Mouse (Mus musculus) embryonic facial prominence, embryonic 11.5 days (tissue): ENCODE measurements around the gene Rbpms2. TPM values are rescaled to one million over a fixed set of nuclear protein-coding genes. Genes with fewer than 3 reads are reported as not detected.

Experiments
- ATAC-seq: fragments of 200-750 bp; cut with Nextera tagmentation; replicated peaks from 2 replicates; pipeline ENCODE4 v1.8.0; 2017; ENCODE audit warnings: low read depth; ENCODE audit not compliant: insufficient number of reproducible peaks, low FRiP score, low TSS enrichment
- DNase-seq: peaks from one replicate; pipeline ENCODE4 v3.0.0-alpha.2; 2015; ENCODE audit warnings: low spot score
- H3K27ac ChIP-seq: fragments of 300-500 bp; sonication (generic); replicated peaks from 2 replicates; pipeline ENCODE4 v1.5.1; 2014; ENCODE audit warnings: mild to moderate bottlenecking, low read depth, low read length, control low read depth
- H3K27me3 ChIP-seq: fragments of 300-500 bp; sonication (generic); 2 replicates; pipeline ENCODE4 v1.6.1; 2014; ENCODE audit warnings: mild to moderate bottlenecking, low read length, moderate library complexity, mixed read lengths; ENCODE audit not compliant: control insufficient read depth, insufficient read depth
- H3K36me3 ChIP-seq: fragments of 300-500 bp; sonication (generic); replicated peaks from 2 replicates; pipeline ENCODE4 v1.6.1; 2014; ENCODE audit warnings: low read depth, mild to moderate bottlenecking, low read length, moderate library complexity, mixed read lengths; ENCODE audit not compliant: control insufficient read depth, insufficient read depth
- H3K4me1 ChIP-seq: fragments of 300-500 bp; sonication (generic); 2 replicates; pipeline ENCODE4 v1.6.1; 2014; ENCODE audit warnings: low read length, mixed read lengths; ENCODE audit not compliant: control insufficient read depth, insufficient read depth
- H3K4me2 ChIP-seq: fragments of 300-500 bp; sonication (generic); 2 replicates; pipeline ENCODE4 v1.6.1; 2014; ENCODE audit warnings: low read depth, mild to moderate bottlenecking, control low read depth, low read length, moderate library complexity
- H3K4me3 ChIP-seq: fragments of 300-500 bp; sonication (generic); 2 replicates; pipeline ENCODE4 v1.5.1; 2014; ENCODE audit warnings: low read depth, low read length, control low read depth
- H3K9ac ChIP-seq: fragments of 300-500 bp; sonication (generic); replicated peaks from 2 replicates; pipeline ENCODE4 v1.6.1; 2014; ENCODE audit warnings: mild to moderate bottlenecking, control low read depth, low read length
- H3K9me3 ChIP-seq: fragments of 300-500 bp; sonication (generic); replicated peaks from 2 replicates; pipeline ENCODE4 v1.6.1; 2016; ENCODE audit warnings: mild to moderate bottlenecking, low read length, inconsistent platforms, mixed read lengths; ENCODE audit not compliant: control insufficient read depth
- WGBS: fragments of 180-500 bp; shearing (Covaris S2); extraction: QIAGEN DNeasy Blood & Tissue Kit; methylation state at CpG from one replicate; pipeline ENCODE4 v1.1.7; 2014; 5-methylcytosine and 5-hydroxymethylcytosine counted together
- polyA plus RNA-seq: library from polyadenylated mRNA; unstranded; fragments of >200 nt; fragmentation: Nextera tagmentation; extraction: Ambion mirVana; gene quantifications from 2 replicates; pipeline ENCODE4 v1.2.1, GENCODE M21; 2014

Gene Rbpms2
- polyA plus RNA-seq, 1 experiment from 2014 or later, result 20.4 TPM

DNA sequence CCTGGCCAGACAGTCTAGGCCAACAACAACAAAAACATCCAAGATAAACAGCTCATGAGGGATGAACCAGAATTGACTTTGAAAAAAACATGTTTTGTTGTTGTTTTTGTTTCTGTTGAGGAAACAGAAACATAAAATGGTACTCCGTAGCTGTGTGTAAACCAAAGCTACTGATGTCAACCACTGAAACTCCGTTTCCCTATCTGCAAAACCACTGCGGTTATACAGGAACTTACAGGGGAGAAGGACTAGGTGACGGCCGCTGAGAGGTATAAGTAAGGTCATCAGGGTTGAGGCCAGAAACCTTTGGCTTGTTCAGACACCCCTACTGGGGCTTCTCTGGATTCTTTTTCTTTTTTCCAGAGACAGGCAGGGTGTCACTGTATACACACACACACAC is 6.6 kb upstream of the Rbpms2 start:
- DNase-seq (no peak), ATAC-seq (no peak)
- no peaks in the 10 kb centered on the region for H3K36me3 ChIP-seq
- 84% methylated on average over 5 of the region's 5 CpGs for WGBS
- no peaks in the 10 kb centered on the region for H3K4me1 ChIP-seq
- H3K9me3 ChIP-seq, result no peaks in the 10 kb centered on the region
- no peak overlapping the region for H3K4me3 ChIP-seq
- no peak overlapping the region for H3K9ac ChIP-seq
- H3K27ac ChIP-seq, result no peak overlapping the region
- no peak overlapping the region for H3K4me2 ChIP-seq
- no peaks in the 10 kb centered on the region for H3K27me3 ChIP-seq

DNA sequence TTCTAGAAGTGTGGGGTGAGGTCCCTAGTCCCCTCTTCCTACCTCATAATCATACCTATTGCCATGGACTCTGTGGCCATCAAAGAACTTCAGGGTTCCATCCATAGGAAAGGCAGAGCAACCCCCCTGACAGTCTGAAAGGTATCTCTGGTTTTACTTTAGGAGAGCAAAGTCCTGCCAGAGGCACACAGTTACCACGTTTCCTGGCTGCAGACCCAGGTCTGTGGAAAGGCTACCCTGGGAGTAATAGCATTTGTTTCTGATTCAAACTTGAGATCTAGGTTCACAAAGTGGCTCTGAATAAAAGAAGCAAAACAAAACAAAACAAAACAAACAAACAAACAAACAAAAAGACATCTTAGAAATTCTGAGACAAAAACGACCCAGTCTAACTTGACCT is 5.2 kb upstream of the Rbpms2 start:
- 72% methylated on average over 2 of the region's 2 CpGs for WGBS
- H3K27me3 ChIP-seq, result peaks cover 9% of the 10 kb centered on the region; the same call in 1 of the 2 replicates
- H3K36me3 ChIP-seq, result no peaks in the 10 kb centered on the region
- H3K4me2 ChIP-seq, result no peak overlapping the region
- H3K4me3 ChIP-seq, result no peak overlapping the region
- no peaks in the 10 kb centered on the region for H3K4me1 ChIP-seq
- H3K9ac ChIP-seq, result no peak overlapping the region
- H3K9me3 ChIP-seq, result no peaks in the 10 kb centered on the region
- H3K27ac ChIP-seq, result no peak overlapping the region
- ATAC-seq, result no peak
- DNase-seq, result no peak

DNA sequence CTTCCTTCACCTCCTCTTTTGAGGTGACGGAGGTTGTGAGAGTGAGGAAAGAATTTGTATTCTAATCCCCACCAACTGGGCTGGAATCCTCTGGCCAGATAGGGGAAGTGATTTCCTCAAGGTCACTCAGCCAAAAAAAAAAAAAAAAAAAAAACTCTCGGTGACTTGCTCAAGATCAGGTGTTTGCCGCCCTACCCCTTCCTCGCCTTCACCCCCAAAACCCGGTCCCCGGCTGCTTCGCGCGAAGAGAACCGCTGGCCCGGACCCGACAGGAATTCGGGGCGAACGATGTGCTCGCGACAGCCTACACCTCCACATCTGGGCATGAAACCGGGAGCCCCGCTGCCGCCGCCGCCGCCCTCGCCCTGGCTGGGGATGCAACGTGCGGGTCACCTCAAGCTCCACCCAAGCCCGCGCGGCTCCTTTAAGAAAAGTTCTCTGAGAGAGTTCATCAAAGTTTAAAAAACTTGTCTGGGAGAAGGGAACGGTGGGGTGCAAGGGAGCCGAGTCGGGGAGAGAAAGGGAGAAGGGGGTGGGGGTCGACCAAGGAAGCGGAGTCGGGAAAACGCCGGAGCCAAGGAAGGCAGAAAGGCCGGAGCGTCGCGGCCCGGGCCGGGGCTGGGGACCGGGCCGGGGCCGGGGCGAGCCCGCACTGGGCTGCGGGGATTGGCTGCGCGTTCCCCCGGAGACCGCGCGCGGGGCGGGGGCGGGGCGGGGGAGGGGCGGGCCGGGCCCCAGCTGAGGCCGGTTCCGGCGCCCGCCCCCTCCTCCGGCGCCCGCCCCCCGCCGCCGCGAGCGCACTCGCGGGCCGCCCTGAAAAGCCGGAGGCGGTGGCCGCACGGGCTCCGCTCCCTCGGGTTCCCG is 551 bp downstream of the Rbpms2 start:
- under 1% methylated on average over 68 of the region's 83 CpGs for WGBS
- peak overlapping the region; percentile 73 for H3K4me3 ChIP-seq
- H3K9ac ChIP-seq, result peak overlapping the region; percentile 72
- peaks cover 2% of the 10 kb centered on the region; the same call in 1 of the 2 replicates for H3K4me1 ChIP-seq
- no peaks in the 10 kb centered on the region for H3K36me3 ChIP-seq
- no peak overlapping the region for H3K27ac ChIP-seq
- no peaks in the 10 kb centered on the region for H3K9me3 ChIP-seq
- ATAC-seq (peak; percentile 89), DNase-seq (peak; percentile 74)
- H3K4me2 ChIP-seq, result peak overlapping the region; percentile 99
- peaks cover 17% of the 10 kb centered on the region; the same call in 1 of the 2 replicates for H3K27me3 ChIP-seq

DNA sequence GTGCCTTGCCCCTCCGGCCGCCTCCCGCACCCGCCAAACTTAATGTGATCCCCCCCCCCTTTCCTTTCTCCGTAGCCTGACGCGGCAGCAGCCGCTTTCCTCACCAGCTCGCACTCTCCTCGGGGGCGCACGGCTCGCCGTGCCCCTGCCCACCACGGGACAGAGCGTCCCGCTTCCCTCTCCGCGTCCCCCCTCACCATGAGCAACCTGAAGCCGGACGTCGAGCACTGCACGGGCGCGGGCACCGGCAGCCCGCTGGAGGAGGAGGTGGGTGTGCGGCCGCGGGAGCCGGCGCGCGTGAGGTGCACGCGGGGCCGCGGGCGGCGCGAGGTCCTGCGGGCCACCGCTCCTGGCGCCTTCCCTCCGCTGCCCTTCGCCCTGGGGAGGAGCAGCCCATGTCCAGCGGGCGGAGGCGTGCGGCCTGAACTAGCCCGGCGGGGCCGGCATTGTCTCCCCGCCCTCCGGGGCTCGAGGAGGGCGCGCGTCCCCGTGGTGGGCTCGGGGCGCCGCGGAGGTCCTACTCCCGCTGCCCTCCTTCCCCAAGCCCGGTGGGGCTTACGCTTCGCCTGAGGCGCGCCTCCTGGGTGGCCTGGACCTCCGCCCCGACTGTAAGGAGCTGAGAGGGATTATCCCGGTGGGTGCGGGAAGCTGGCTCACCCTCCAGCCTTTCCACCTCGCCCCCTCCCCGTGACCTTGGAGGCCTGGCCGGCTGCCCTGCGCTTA is 1.3 kb downstream of the Rbpms2 start:
- H3K4me1 ChIP-seq, result peaks cover 2% of the 10 kb centered on the region; the same call in 1 of the 2 replicates
- H3K9ac ChIP-seq, result peak overlapping the region; percentile 72
- peak; percentile 48 for DNase-seq
- peak overlapping the region; percentile 99 for H3K4me2 ChIP-seq
- H3K36me3 ChIP-seq, result no peaks in the 10 kb centered on the region
- H3K27ac ChIP-seq, result no peak overlapping the region
- H3K27me3 ChIP-seq, result peaks cover 17% of the 10 kb centered on the region; the same call in 1 of the 2 replicates
- ATAC-seq, result peak; percentile 63; the same call in 1 of the 2 replicates
- peak overlapping the region; percentile 73 for H3K4me3 ChIP-seq
- under 1% methylated on average over 59 of the region's 78 CpGs for WGBS
- H3K9me3 ChIP-seq, result no peaks in the 10 kb centered on the region

DNA sequence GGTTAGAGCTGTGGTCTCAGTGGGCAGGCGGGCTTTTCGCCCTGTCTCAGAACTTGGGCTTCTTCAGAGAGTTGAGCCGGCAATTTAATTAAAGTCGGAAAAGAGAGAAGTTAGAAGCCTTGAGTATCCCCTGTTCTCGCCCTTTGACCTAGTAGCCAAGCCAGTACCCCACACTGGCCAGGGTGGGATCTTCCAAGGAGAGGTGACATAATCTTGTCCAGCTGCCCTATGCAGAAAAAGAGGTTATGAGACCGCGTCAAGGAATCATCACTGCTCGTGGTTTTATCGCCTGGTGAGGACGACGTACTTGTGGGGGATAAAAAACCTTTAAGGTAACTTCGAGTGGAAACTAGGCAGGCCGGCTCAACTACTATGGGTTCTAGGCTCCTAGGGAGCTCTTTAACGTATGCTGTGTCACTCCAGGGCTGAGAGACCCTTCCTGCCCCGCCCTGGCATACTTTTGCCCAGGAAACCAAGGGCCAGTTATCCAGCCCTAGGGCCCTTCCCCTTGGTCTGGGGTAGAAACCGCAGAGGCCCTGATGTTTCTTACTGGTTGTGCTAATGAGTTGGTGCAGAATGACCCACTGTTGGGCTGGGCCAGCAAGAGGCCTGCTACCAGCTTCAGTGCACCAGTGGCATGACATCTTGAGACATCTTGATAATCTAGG is 2.0 kb downstream of the Rbpms2 start:
- peaks cover 2% of the 10 kb centered on the region; the same call in 1 of the 2 replicates for H3K4me1 ChIP-seq
- H3K4me3 ChIP-seq, result peak overlapping the region; percentile 73
- H3K9ac ChIP-seq, result peak overlapping the region; percentile 72
- no peak overlapping the region for H3K27ac ChIP-seq
- peak overlapping the region; percentile 99 for H3K4me2 ChIP-seq
- no peak for DNase-seq
- no peaks in the 10 kb centered on the region for H3K36me3 ChIP-seq
- 19% methylated on average over 16 of the region's 16 CpGs for WGBS
- ATAC-seq, result no peak
- H3K27me3 ChIP-seq, result peaks cover 17% of the 10 kb centered on the region; the same call in 1 of the 2 replicates
- H3K9me3 ChIP-seq, result no peaks in the 10 kb centered on the region

DNA sequence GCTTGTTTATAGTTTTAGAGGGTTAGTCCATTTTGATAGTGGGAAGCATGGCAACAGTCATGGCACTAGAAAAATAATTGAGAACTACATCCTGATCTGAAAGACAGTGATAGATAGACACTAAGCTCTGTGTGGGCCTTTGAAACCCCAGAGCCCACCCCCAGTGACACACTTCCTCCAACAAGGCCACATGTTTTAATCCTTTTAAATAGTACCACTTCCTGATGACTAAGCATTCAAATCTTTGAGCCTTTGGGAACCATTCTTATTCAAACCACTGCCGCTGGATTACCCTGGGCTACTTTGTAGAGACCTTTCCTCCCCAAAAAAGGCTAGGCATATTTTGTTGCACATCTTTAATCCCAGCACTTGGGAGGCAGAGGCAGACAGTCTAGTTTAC is 6.3 kb downstream of the Rbpms2 start:
- no peak for DNase-seq
- H3K27me3 ChIP-seq, result peaks cover 7% of the 10 kb centered on the region; the same call in 1 of the 2 replicates
- no peak overlapping the region for H3K4me2 ChIP-seq
- H3K36me3 ChIP-seq, result no peaks in the 10 kb centered on the region
- H3K4me3 ChIP-seq, result no peak overlapping the region
- H3K4me1 ChIP-seq, result peaks cover 2% of the 10 kb centered on the region; the same call in 1 of the 2 replicates
- WGBS, result 83% methylated on average over 1 of the region's 1 CpGs
- no peak overlapping the region for H3K9ac ChIP-seq
- H3K27ac ChIP-seq, result no peak overlapping the region
- H3K9me3 ChIP-seq, result no peaks in the 10 kb centered on the region
- ATAC-seq, result no peak

DNA sequence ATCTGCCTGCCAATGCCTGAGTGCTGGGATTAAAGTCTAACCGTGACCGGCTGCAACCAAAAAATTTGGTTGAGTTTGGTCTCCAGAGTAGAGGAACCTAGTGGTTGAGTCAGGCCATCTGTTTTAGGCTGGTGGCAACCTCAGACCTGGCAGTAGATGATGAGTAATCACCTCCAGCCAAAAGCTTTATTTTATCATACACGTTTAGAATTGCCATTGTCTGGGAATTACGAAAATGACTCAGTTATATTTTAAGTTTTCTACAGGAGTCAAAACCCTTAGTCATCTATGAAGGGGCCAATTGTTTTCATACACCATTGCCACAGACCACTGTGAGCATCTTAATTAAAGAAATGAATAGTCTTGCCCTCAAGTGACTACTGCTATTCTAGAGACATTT is 7.5 kb downstream of the Rbpms2 start:
- DNase-seq (no peak), ATAC-seq (no peak)
- no peak overlapping the region for H3K9ac ChIP-seq
- 86% methylated on average over 4 of the region's 4 CpGs for WGBS
- no peak overlapping the region for H3K27ac ChIP-seq
- H3K27me3 ChIP-seq, result no peaks in the 10 kb centered on the region
- H3K9me3 ChIP-seq, result no peaks in the 10 kb centered on the region
- H3K36me3 ChIP-seq, result no peaks in the 10 kb centered on the region
- H3K4me2 ChIP-seq, result no peak overlapping the region
- H3K4me3 ChIP-seq, result no peak overlapping the region
- no peaks in the 10 kb centered on the region for H3K4me1 ChIP-seq
